ENCODE assay signal across 20 mouse cellular contexts in the genomic region with DNA sequence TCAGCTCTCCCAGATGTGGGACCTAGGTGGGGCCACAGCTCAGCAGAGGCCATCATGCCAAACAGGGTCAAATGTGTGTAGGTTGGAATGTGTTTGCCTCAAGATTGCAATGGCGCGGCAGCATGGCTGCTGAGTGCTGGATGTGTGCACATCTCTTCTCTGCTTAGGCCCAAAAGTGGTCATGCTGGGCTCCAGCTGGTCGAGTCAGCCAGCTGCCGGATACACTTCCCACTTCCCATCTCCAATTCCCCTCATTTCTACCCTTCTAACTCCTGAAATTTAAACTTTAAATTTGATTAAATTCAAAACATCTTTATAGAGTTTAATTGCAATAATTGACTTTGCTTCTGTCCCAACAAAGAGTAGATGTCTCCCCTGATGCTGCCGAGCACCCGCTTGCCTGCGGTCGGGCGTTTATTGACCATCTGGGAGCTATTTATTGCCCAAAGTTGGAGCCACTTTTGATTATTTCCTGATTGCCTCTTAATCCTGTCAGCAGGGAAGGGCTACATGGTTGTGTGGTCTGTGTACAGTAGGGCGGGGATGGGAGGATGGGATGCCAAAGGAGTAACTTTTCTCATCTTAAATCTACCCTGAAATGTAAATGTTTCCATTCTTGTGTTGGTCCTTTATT.
DNase-seq lines count a peak whose midpoint lies in the region; ATAC-seq and TF ChIP-seq lines count a peak whose summit lies in the region.
"Had no signal": no experiment of that assay in that cellular context is flagged by ENCODE, and none has a peak within 500 bp of the region (broad histone marks: within the 10 kb centered on the region; RNA-seq: fewer than 3 reads in every experiment).

No protein-coding gene starts in this region.

- no peaks in the 10 kb centered on the region for H3K27me3 ChIP-seq in hindbrain, embryonic 12.5 days
- H3K27me3 ChIP-seq in hindbrain, postnatal 0 days (ENCODE audit: insufficient read depth, low read length): no peaks in the 10 kb centered on the region
- no peaks in the 10 kb centered on the region for H3K27me3 ChIP-seq in midbrain, embryonic 14.5 days (ENCODE audit: control insufficient read depth, insufficient read depth, low read length)
- H3K27me3 ChIP-seq in midbrain, embryonic 11.5 days (ENCODE audit: control insufficient read depth, insufficient read depth, low read length): no peaks in the 10 kb centered on the region
- H3K27me3 ChIP-seq: embryonic facial prominence, embryonic 15.5 days; hindbrain, embryonic 15.5 days had no signal

- ATAC-seq in hindbrain, embryonic 12.5 days (ENCODE audit: low FRiP score): no peak
- no peak for ATAC-seq in hindbrain, postnatal 0 days
- ATAC-seq in midbrain, embryonic 14.5 days (ENCODE audit: low FRiP score, low TSS enrichment): no peak
- no peak for ATAC-seq in midbrain, embryonic 11.5 days (ENCODE audit: low FRiP score)
- ATAC-seq: activated CD4-positive, CD25-positive, alpha-beta regulatory T cell, adult 4 months; forebrain, embryonic 16.5 days; liver, postnatal 0 days had no signal

- no peak overlapping the region for H3K4me2 ChIP-seq in hindbrain, embryonic 12.5 days (replicated peaks)
- no peak overlapping the region for H3K4me2 ChIP-seq in hindbrain, postnatal 0 days (ENCODE audit: low read depth, low read length)
- H3K4me2 ChIP-seq in midbrain, embryonic 14.5 days (ENCODE audit: low read length): no peak overlapping the region
- H3K4me2 ChIP-seq in midbrain, embryonic 11.5 days: no peak overlapping the region
- H3K4me2 ChIP-seq: embryonic facial prominence, embryonic 15.5 days; hindbrain, embryonic 15.5 days had no signal

- no peaks in the 10 kb centered on the region for H3K9me3 ChIP-seq in hindbrain, embryonic 12.5 days (replicated peaks)
- H3K9me3 ChIP-seq in hindbrain, postnatal 0 days (ENCODE audit: low read length): no peaks in the 10 kb centered on the region
- no peaks in the 10 kb centered on the region for H3K9me3 ChIP-seq in midbrain, embryonic 14.5 days (ENCODE audit: control insufficient read depth, low read length)
- no peaks in the 10 kb centered on the region for H3K9me3 ChIP-seq in midbrain, embryonic 11.5 days (ENCODE audit: control insufficient read depth, low read length)
- H3K9me3 ChIP-seq: embryonic facial prominence, embryonic 15.5 days; G1E; heart, embryonic 10.5 days; hindbrain, embryonic 15.5 days had no signal

- peak overlapping the region; percentile 71 for H3K27ac ChIP-seq in hindbrain, embryonic 12.5 days
- H3K27ac ChIP-seq in hindbrain, postnatal 0 days: no peak overlapping the region
- H3K27ac ChIP-seq in midbrain, embryonic 14.5 days (replicated peaks; ENCODE audit: low read depth, low read length): peak overlapping the region; percentile 72; the same call in 1 of the 2 replicates
- no peak overlapping the region for H3K27ac ChIP-seq in midbrain, embryonic 11.5 days (ENCODE audit: low read depth, low read length)
- H3K27ac ChIP-seq: embryonic facial prominence, embryonic 15.5 days; heart, embryonic 10.5 days had no signal

- H3K4me3 ChIP-seq in hindbrain, embryonic 12.5 days: no peak overlapping the region
- H3K4me3 ChIP-seq in hindbrain, postnatal 0 days (ENCODE audit: low read length): no peak overlapping the region
- no peak overlapping the region for H3K4me3 ChIP-seq in midbrain, embryonic 14.5 days (replicated peaks; ENCODE audit: low read depth, low read length)
- H3K4me3 ChIP-seq in midbrain, embryonic 11.5 days (ENCODE audit: low read depth, low read length): no peak overlapping the region
- H3K4me3 ChIP-seq: embryonic facial prominence, embryonic 15.5 days; heart, embryonic 10.5 days; hindbrain, embryonic 15.5 days had no signal

- 88% methylated on average over 10 of the region's 10 CpGs for WGBS in hindbrain, embryonic 12.5 days
- 64% methylated on average over 10 of the region's 10 CpGs for WGBS in hindbrain, postnatal 0 days
- 90% methylated on average over 10 of the region's 10 CpGs for WGBS in midbrain, embryonic 14.5 days
- 94% methylated on average over 10 of the region's 10 CpGs for WGBS in midbrain, embryonic 11.5 days

- H3K4me1 ChIP-seq in hindbrain, embryonic 12.5 days: peaks cover 6% of the 10 kb centered on the region
- no peaks in the 10 kb centered on the region for H3K4me1 ChIP-seq in hindbrain, postnatal 0 days (ENCODE audit: insufficient read depth, low read length)
- peaks cover 11% of the 10 kb centered on the region; the same call in 1 of the 2 replicates for H3K4me1 ChIP-seq in midbrain, embryonic 14.5 days (ENCODE audit: control insufficient read depth, insufficient read depth, low read length)
- H3K4me1 ChIP-seq in midbrain, embryonic 11.5 days (ENCODE audit: control insufficient read depth, insufficient read depth, low read length): no peaks in the 10 kb centered on the region

- H3K9ac ChIP-seq in hindbrain, embryonic 12.5 days: peak overlapping the region; percentile 10; the same call in 1 of the 2 replicates
- H3K9ac ChIP-seq in hindbrain, postnatal 0 days (replicated peaks; ENCODE audit: low read length): no peak overlapping the region
- H3K9ac ChIP-seq in midbrain, embryonic 14.5 days (replicated peaks; ENCODE audit: low read length): no peak overlapping the region
- H3K9ac ChIP-seq in midbrain, embryonic 11.5 days (ENCODE audit: low read length): no peak overlapping the region
- H3K9ac ChIP-seq: embryonic facial prominence, embryonic 15.5 days; hindbrain, embryonic 15.5 days; liver, postnatal 0 days had no signal

- no peak for DNase-seq in hindbrain, postnatal 0 days (ENCODE audit: low spot score)
- no peak for DNase-seq in midbrain, embryonic 14.5 days
- DNase-seq in midbrain, embryonic 11.5 days (ENCODE audit: low spot score, missing footprints): no peak
- peak; percentile 26 for DNase-seq in hindlimb bud, embryonic 11.5 days (ENCODE audit: extremely low spot score, low read depth, low spot score)
- no peak for DNase-seq in gastrocnemius, postnatal 14 days
- no peak for DNase-seq in cerebellum, postnatal 36 days
- DNase-seq in kidney, adult 11 months: no peak
- DNase-seq: cerebellum, adult 11-12 months; kidney, adult 18-20 months; kidney, postnatal 14 days; liver, postnatal 0 days; right cerebral cortex, postnatal 25 days; thymus, adult 18-20 months had no signal

- peaks cover 12% of the 10 kb centered on the region for H3K36me3 ChIP-seq in hindbrain, embryonic 12.5 days
- H3K36me3 ChIP-seq in hindbrain, postnatal 0 days (ENCODE audit: insufficient read depth, low read length): peaks cover 5% of the 10 kb centered on the region; the same call in 1 of the 2 replicates
- peaks cover 7% of the 10 kb centered on the region; the same call in 1 of the 2 replicates for H3K36me3 ChIP-seq in midbrain, embryonic 14.5 days (ENCODE audit: control insufficient read depth, insufficient read depth, low read length)
- H3K36me3 ChIP-seq in midbrain, embryonic 11.5 days (ENCODE audit: control insufficient read depth, insufficient read depth, low read length): 0 out of 2 replicates have a peak, but pooled peaks cover 3% of the 10 kb centered on the region

- TF ChIP-seq CTCF in hindbrain, postnatal 0 days (IDR thresholded peaks at IDR 0.05; ENCODE audit: low read depth): no peak

- intact Hi-C loops in gastrocnemius, postnatal 14 days (cut with DNase I; ENCODE audit: low total_unique reads): no loop called here

Comparison
In these comparisons a context has a peak if more than half of its experiments do, and no peak if none do; other contexts are left out.
1. H3K27ac ChIP-seq: peak in hindbrain, embryonic 12.5 days (single experiment) and midbrain, embryonic 14.5 days (single experiment); none in hindbrain, postnatal 0 days (single experiment) and midbrain, embryonic 11.5 days (single experiment).